Mouse (Mus musculus) spleen, adult 2 months (tissue): ENCODE measurements at regions not wholly inside any gene's neighbourhood (a gene's known extent, or its start where the extent isn't known, plus 50 kb on each side); places are given as distances from the start of the nearest gene placed in this dataset.

Experiments
- CTCF ChIP-seq: fragments of 200-500 bp; IDR thresholded peaks from 2 replicates; pipeline ENCODE4 v1.5.1; 2011; ENCODE audit warnings: mild to moderate bottlenecking, inconsistent platforms; ENCODE audit not compliant: insufficient read depth, insufficient read length, insufficient replicate concordance; ENCODE audit errors: extremely low read depth
- POLR2A ChIP-seq: fragments of 200-500 bp; IDR thresholded peaks from 2 replicates; pipeline ENCODE4 v1.6.1; 2011; ENCODE audit warnings: low read depth, low read length, inconsistent platforms

GRCm38 (mm10) chr17:84071855-84072254, 115.9 kb downstream of the Zfp36l2 start:
- TF ChIP-seq POLR2A, result no peak
- no peak for TF ChIP-seq CTCF
